9 mouse cellular contexts compared by ENCODE assay signal in genomic region chr7:49451240-49451639, GRCm38 (mm10).
DNase-seq lines count a peak whose midpoint lies in the region; TF ChIP-seq lines count a peak whose summit lies in the region.
"Had no signal": no experiment of that assay in that cellular context is flagged by ENCODE, and none has a peak within 500 bp of the region (broad histone marks: within the 10 kb centered on the region; RNA-seq: fewer than 3 reads in every experiment).

No protein-coding gene starts in this region.

- peak; percentile 46 to 78 for DNase-seq in frontal cortex, adult 2 months (ENCODE audit: extremely low spot score in 1 of 2, low spot score in 1 of 2)
- DNase-seq in frontal cortex, postnatal 25 days (ENCODE audit: low spot score in 2 of 2), result no peak
- peak; percentile 23 for DNase-seq in lung, adult 2 months
- no peak for DNase-seq in lung, postnatal 10 days
- no peak for DNase-seq in limb, embryonic 10.5 days (ENCODE audit: low spot score)
- DNase-seq in right cerebral cortex, postnatal 36 days (ENCODE audit: low spot score in 2 of 2), result peak; percentile 68 to 76
- no peak for DNase-seq in gastrocnemius, postnatal 14 days
- DNase-seq in kidney, adult 9 months, result no peak
- DNase-seq: kidney, postnatal 10 days had no signal

- peak overlapping the region; percentile 82; the same call in 1 of the 2 replicates for H3K27ac ChIP-seq in limb, embryonic 10.5 days

- 66% methylated on average over 10 of the region's 10 CpGs for WGBS in lung, adult 2 months
- 86% methylated on average over 10 of the region's 10 CpGs for WGBS in limb, embryonic 10.5 days

- no peaks in the 10 kb centered on the region for H3K36me3 ChIP-seq in limb, embryonic 10.5 days

- peaks cover 32% of the 10 kb centered on the region for H3K27me3 ChIP-seq in limb, embryonic 10.5 days (ENCODE audit: low read depth, poor library complexity, severe bottlenecking)

- TF ChIP-seq CTCF in lung, adult 2 months (IDR thresholded peaks at IDR 0.05; ENCODE audit: insufficient read depth, low read length), result no peak

- no peak overlapping the region for H3K4me3 ChIP-seq in lung, adult 2 months (replicated peaks; ENCODE audit: extremely low read depth, low read depth, low read length)
- peak overlapping the region; percentile 46; the same call in 1 of the 2 replicates for H3K4me3 ChIP-seq in limb, embryonic 10.5 days

- TF ChIP-seq POLR2A in lung, adult 2 months (IDR thresholded peaks at IDR 0.05; ENCODE audit: borderline replicate concordance, extremely low read depth, low read depth, low read length), result no peak

- H3K9me3 ChIP-seq in limb, embryonic 10.5 days (replicated peaks), result no peaks in the 10 kb centered on the region

- peaks cover 6% of the 10 kb centered on the region; the same call in 1 of the 2 replicates for H3K4me1 ChIP-seq in lung, adult 2 months (ENCODE audit: control insufficient read depth, insufficient read depth, low read length)
- H3K4me1 ChIP-seq in limb, embryonic 10.5 days, result peaks cover 44% of the 10 kb centered on the region

- intact Hi-C loops in gastrocnemius, postnatal 14 days (cut with DNase I; ENCODE audit: low total_unique reads), result no loop called here

Comparison
In these comparisons a context has a peak if more than half of its experiments do, and no peak if none do; other contexts are left out.
1. DNase-seq: peak in frontal cortex, adult 2 months (2 of 2), lung, adult 2 months (single experiment) and right cerebral cortex, postnatal 36 days (2 of 2); none in frontal cortex, postnatal 25 days (0 of 2), lung, postnatal 10 days (single experiment), limb, embryonic 10.5 days (single experiment), gastrocnemius, postnatal 14 days (single experiment) and kidney, adult 9 months (single experiment).